Mouse (Mus musculus): ENCODE measurements around the gene Ptpn3.

- TF ChIP-seq ZC3H11A (IDR thresholded peaks at IDR 0.05; ENCODE audit: borderline replicate concordance, low read depth, low read length) (no peak), ZNF384 (IDR thresholded peaks at IDR 0.05; ENCODE audit: low read depth, low read length) (no peak)
These were observed 118.1 kb downstream of the Ptpn3 start for GRCm38 (mm10) chr4:57183493-57183892.
